Mouse (Mus musculus): Measurements from ENCODE around the gene Clk4. TPM values are rescaled to one million over a fixed set of nuclear protein-coding genes. Genes with fewer than 3 reads are reported as not detected.

Gene Clk4
- total and polyA plus RNA-seq, 3 experiments: 4.0 to 210 (median 174) TPM

- Histone ChIP-seq H3K36me3 (replicated peaks) (peaks cover 86% of the 10 kb centered on the region), H3K27me3 (ENCODE audit: insufficient read depth, low read length) (no peaks in the 10 kb centered on the region), H3K9me3 (replicated peaks) (no peaks in the 10 kb centered on the region), H3K4me1 (ENCODE audit: insufficient read depth, low read depth, low read length) (no peaks in the 10 kb centered on the region; the same call in 1 of the 2 replicates), H3K4me3 (ENCODE audit: low read depth, low read length) (no peak overlapping the region)
- no peak for ATAC-seq (ENCODE audit: extremely low read depth, insufficient number of reproducible peaks, low FRiP score, poor library complexity, severe bottlenecking)
- no peak for DNase-seq (ENCODE audit: low spot score)
- TF ChIP-seq TAL1 (conservative IDR thresholded peaks at IDR 0.05; ENCODE audit: low read depth, low read length) (no peak), GATA2 (IDR thresholded peaks at IDR 0.05; ENCODE audit: borderline replicate concordance, low read depth, low read length) (no peak), CTCF (IDR thresholded peaks at IDR 0.05; ENCODE audit: low read depth, low read length) (no peak), POLR2AphosphoS5 (IDR thresholded peaks at IDR 0.05; ENCODE audit: insufficient replicate concordance, low read depth, low read length) (no peak), GATA1 (IDR thresholded peaks at IDR 0.05; ENCODE audit: borderline replicate concordance, low read length) (no peak)
Measured at GRCm38 (mm10) chr11:51274418-51274817, 12.9 kb downstream of the Clk4 start.

DNA sequence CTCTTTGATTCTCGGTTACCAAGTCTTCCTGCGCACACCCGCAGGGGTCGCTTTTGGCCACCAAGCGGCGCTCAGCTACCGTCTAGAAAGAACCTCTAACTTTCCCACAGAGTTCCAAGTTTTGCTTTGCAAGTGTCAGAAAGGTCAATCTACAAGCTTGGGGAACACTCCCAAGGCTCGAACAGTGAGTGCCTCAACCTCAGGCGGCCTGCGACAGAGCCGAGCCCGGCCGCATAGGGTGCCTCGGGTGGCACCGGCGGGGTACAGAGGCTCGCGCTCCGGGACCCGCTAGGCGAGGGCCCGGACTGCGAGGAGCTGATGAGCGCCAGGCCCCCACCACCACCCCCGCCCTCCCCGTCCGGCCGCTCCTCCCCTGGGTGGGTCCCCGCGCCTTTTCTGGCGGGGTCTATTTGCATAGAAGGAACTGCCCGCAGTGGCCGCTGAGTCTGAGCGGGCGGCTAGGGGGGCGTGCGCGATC, 28.1 kb downstream of the Clk4 start, which contains the start of gene Col23a1:
Gene Col23a1 (plus strand): TSS at position 357 of the 478 bp plus-strand sequence.
- Histone ChIP-seq H3K4me3 (ENCODE audit: low read depth, low read length) (no peak within 1 kb of the TSS), H3K27me3 (ENCODE audit: insufficient read depth, low read length) (peaks cover 11% of the 10 kb centered on the region), H3K9me3 (replicated peaks) (peaks cover 5% of the 10 kb centered on the region; the same call in 1 of the 2 replicates), H3K36me3 (replicated peaks) (peaks cover 10% of the 10 kb centered on the region), H3K4me1 (ENCODE audit: insufficient read depth, low read depth, low read length) (no peaks in the 10 kb centered on the region)
- no peak for TF ChIP-seq POLR2AphosphoS5 (IDR thresholded peaks at IDR 0.05; ENCODE audit: insufficient replicate concordance, low read depth, low read length)
- TF ChIP-seq GATA1 (IDR thresholded peaks at IDR 0.05; ENCODE audit: borderline replicate concordance, low read length): no peak
- TF ChIP-seq TAL1 (conservative IDR thresholded peaks at IDR 0.05; ENCODE audit: low read depth, low read length): no peak
- TF ChIP-seq GATA2 (IDR thresholded peaks at IDR 0.05; ENCODE audit: borderline replicate concordance, low read depth, low read length): no peak
- TF ChIP-seq CTCF (IDR thresholded peaks at IDR 0.05; ENCODE audit: low read depth, low read length): no peak
- ATAC-seq (ENCODE audit: extremely low read depth, insufficient number of reproducible peaks, low FRiP score, poor library complexity, severe bottlenecking) (no peak), DNase-seq (ENCODE audit: low spot score) (no peak)

DNA sequence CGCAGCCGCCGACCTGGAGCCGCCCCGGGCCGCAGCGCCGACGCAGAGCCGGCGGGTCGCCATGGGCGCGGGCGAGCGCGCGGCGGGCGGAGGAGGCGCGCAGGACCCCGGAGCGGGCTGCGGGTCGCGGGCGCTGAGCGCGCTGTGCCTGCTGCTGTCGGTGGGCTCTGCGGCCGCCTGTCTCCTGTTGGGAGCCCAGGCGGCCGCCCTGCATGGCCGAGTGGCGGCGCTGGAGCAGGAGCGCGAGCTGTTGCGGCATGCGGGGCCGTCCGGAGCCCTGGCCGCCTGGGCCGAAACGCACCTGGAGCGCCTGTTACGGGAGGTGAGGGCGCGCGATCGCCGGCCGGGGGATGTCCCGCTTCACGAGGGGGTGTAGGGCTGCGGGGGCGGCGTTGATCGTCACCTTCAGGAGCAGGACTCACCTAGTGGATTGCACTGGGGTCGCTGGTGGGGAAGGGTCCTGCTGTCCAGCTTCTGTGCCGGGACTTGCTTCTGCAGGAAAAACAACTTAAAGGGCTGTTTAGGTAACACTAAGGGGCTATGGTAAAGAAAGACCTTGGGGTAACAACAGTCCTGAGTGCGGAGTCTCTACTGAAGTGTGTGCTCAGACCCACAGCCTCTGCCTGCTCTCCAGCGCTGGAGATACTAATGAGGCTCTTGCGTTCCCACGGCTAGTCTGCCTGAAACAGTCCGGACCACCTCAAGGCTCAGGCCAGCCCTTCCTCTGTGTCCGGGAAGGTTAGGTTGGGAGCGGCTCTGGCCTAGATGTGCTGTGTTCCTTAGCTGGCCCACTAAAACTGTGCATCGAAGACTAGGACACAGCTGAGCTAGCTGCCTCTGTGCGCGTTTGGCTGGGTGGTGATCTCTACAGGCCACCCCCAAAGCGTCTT, 28.8 kb downstream of the Clk4 start:
- ATAC-seq (ENCODE audit: extremely low read depth, insufficient number of reproducible peaks, low FRiP score, poor library complexity, severe bottlenecking) (no peak), DNase-seq (ENCODE audit: low spot score) (no peak)
- Histone ChIP-seq H3K9me3 (replicated peaks) (peaks cover 5% of the 10 kb centered on the region; the same call in 1 of the 2 replicates), H3K36me3 (replicated peaks) (peaks cover 4% of the 10 kb centered on the region), H3K4me1 (ENCODE audit: insufficient read depth, low read depth, low read length) (no peaks in the 10 kb centered on the region), H3K27me3 (ENCODE audit: insufficient read depth, low read length) (peaks cover 11% of the 10 kb centered on the region), H3K4me3 (ENCODE audit: low read depth, low read length) (no peak overlapping the region)
- TF ChIP-seq TAL1 (conservative IDR thresholded peaks at IDR 0.05; ENCODE audit: low read depth, low read length) (no peak), GATA2 (IDR thresholded peaks at IDR 0.05; ENCODE audit: borderline replicate concordance, low read depth, low read length) (no peak), CTCF (IDR thresholded peaks at IDR 0.05; ENCODE audit: low read depth, low read length) (no peak), POLR2AphosphoS5 (IDR thresholded peaks at IDR 0.05; ENCODE audit: insufficient replicate concordance, low read depth, low read length) (no peak), GATA1 (IDR thresholded peaks at IDR 0.05; ENCODE audit: borderline replicate concordance, low read length) (no peak)

GRCm38 (mm10) chr11:51293956-51294530, 32.5 kb downstream of the Clk4 start:
- Histone ChIP-seq H3K4me1 (ENCODE audit: insufficient read depth, low read depth, low read length) (no peaks in the 10 kb centered on the region), H3K9me3 (replicated peaks) (peaks cover 5% of the 10 kb centered on the region; the same call in 1 of the 2 replicates), H3K27me3 (ENCODE audit: insufficient read depth, low read length) (peaks cover 13% of the 10 kb centered on the region), H3K36me3 (replicated peaks) (no peaks in the 10 kb centered on the region), H3K4me3 (ENCODE audit: low read depth, low read length) (no peak overlapping the region)
- TF ChIP-seq TAL1 (conservative IDR thresholded peaks at IDR 0.05; ENCODE audit: low read depth, low read length): no peak
- TF ChIP-seq GATA1 (IDR thresholded peaks at IDR 0.05; ENCODE audit: borderline replicate concordance, low read length): no peak
- no peak for TF ChIP-seq GATA2 (IDR thresholded peaks at IDR 0.05; ENCODE audit: borderline replicate concordance, low read depth, low read length)
- no peak for TF ChIP-seq POLR2AphosphoS5 (IDR thresholded peaks at IDR 0.05; ENCODE audit: insufficient replicate concordance, low read depth, low read length)
- TF ChIP-seq CTCF (IDR thresholded peaks at IDR 0.05; ENCODE audit: low read depth, low read length): no peak
- DNase-seq (ENCODE audit: low spot score) (no peak), ATAC-seq (ENCODE audit: extremely low read depth, insufficient number of reproducible peaks, low FRiP score, poor library complexity, severe bottlenecking) (no peak)

DNA sequence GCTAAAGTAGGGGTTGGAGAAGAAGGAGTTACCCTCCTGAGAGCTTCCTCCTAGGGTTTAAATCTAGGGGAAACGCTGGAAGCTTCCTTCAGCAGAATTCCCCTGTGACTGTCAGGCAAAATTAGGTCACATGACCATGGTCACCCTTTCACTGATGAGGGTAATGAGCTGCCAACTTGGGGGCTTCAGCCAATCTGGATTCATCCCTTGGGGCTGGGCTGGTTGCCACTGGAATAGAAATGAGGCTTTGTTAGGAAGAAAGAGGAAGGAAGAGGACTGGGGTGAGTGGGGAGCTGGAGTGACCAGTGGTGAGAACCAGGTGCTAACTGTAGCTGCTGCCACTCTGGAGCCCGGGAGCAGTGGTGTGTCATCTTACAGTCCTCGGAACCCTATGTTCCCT, 34.2 kb downstream of the Clk4 start:
- ATAC-seq (ENCODE audit: extremely low read depth, insufficient number of reproducible peaks, low FRiP score, poor library complexity, severe bottlenecking) (no peak), DNase-seq (ENCODE audit: low spot score) (no peak)
- Histone ChIP-seq H3K4me3 (ENCODE audit: low read depth, low read length) (no peak overlapping the region), H3K4me1 (ENCODE audit: insufficient read depth, low read depth, low read length) (no peaks in the 10 kb centered on the region), H3K9me3 (replicated peaks) (no peaks in the 10 kb centered on the region), H3K27me3 (ENCODE audit: insufficient read depth, low read length) (peaks cover 8% of the 10 kb centered on the region), H3K36me3 (replicated peaks) (no peaks in the 10 kb centered on the region)
- no peak for TF ChIP-seq TAL1 (conservative IDR thresholded peaks at IDR 0.05; ENCODE audit: low read depth, low read length)
- TF ChIP-seq GATA2 (IDR thresholded peaks at IDR 0.05; ENCODE audit: borderline replicate concordance, low read depth, low read length): no peak
- no peak for TF ChIP-seq POLR2AphosphoS5 (IDR thresholded peaks at IDR 0.05; ENCODE audit: insufficient replicate concordance, low read depth, low read length)
- TF ChIP-seq CTCF (IDR thresholded peaks at IDR 0.05; ENCODE audit: low read depth, low read length): no peak
- TF ChIP-seq GATA1 (IDR thresholded peaks at IDR 0.05; ENCODE audit: borderline replicate concordance, low read length): no peak

GRCm38 (mm10) chr11:51298691-51299090, 37.2 kb downstream of the Clk4 start:
- H3K4me1 ChIP-seq (ENCODE audit: insufficient read depth, low read depth, low read length): no peaks in the 10 kb centered on the region
- no peak for DNase-seq (ENCODE audit: low spot score)
- ATAC-seq (ENCODE audit: extremely low read depth, insufficient number of reproducible peaks, low FRiP score, poor library complexity, severe bottlenecking): no peak

More at GRCm38 (mm10) chr11:51298691-51299090, 37.2 kb downstream of the Clk4 start:
- H3K4me3 ChIP-seq (ENCODE audit: low read depth, low read length): no peak overlapping the region
- TF ChIP-seq TAL1 (conservative IDR thresholded peaks at IDR 0.05; ENCODE audit: low read depth, low read length): no peak
- TF ChIP-seq GATA1 (IDR thresholded peaks at IDR 0.05; ENCODE audit: borderline replicate concordance, low read length): no peak
- no peak for TF ChIP-seq GATA2 (IDR thresholded peaks at IDR 0.05; ENCODE audit: borderline replicate concordance, low read depth, low read length)
- TF ChIP-seq POLR2AphosphoS5 (IDR thresholded peaks at IDR 0.05; ENCODE audit: insufficient replicate concordance, low read depth, low read length): no peak
- TF ChIP-seq CTCF (IDR thresholded peaks at IDR 0.05; ENCODE audit: low read depth, low read length): no peak
- H3K27me3 ChIP-seq (ENCODE audit: insufficient read depth, low read length): peaks cover 6% of the 10 kb centered on the region; the same call in 1 of the 2 replicates
- H3K36me3 ChIP-seq (replicated peaks): no peaks in the 10 kb centered on the region
- no peaks in the 10 kb centered on the region for H3K9me3 ChIP-seq (replicated peaks)
